Mouse (Mus musculus): ENCODE data around the gene Rab8b.
"Not testable (repeated sequence)": the region's sequence is repeated elsewhere in the genome, so short reads cannot be mapped to it uniquely, and the experiment has no call there.

The Rab8b gene

DNA sequence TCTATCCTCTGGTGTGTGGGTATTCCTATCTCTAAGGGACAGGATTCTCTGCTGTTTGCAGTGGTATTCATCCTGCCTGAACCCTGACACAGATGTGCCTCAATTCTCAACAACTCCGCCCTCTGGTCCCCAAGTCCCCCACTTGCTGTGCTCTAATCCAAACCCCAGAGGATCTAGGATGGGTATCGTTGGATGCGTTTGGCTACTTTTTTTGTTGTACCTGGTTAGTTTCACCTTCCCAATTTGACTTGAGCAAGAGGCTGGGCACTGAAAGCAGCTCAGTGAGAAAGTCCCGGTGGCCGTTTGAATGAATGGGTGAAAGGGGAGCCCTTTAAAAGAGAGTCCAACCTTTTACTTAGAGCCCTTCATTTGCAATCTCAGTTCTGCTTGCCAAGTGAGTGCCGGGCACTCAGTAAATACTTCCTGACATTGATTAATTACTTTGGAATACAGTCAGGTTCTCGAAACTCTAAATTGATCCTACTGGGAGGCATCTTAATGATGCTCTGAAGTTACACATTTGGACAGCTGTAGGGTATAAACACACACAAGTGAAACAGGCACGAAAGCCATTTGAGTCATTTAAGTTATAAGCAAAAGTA, 32.1 kb downstream of the Rab8b start:
- no peak for DNase-seq (ENCODE audit: low read depth, low spot score)

GRCm38 (mm10) chr9:66886818-66887217, 32.7 kb downstream of the Rab8b start:
- DNase-seq (ENCODE audit: low read depth, low spot score) = peak; percentile 42

GRCm38 (mm10) chr9:66886366-66886765, 33.1 kb downstream of the Rab8b start:
- no peak for DNase-seq (ENCODE audit: low read depth, low spot score)

DNA sequence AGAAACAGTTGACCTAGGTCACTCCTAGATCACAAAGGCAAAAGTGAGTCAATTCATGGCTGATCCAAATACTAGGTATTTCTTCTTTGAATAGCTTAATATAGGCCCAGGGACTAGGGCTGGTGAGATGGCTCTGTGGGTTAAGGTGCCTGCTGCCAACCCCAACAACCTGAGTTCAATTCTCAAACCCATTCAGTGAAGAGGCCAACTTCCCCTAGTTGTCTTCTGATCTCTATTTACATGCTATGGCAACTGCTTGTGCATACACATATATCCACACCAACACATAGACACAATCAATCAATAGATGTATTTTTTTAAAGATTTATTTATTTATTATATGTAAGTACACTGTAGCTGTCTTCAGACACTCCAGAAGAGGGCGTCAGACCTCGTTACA, 34.9 kb downstream of the Rab8b start:
- no peak for DNase-seq (ENCODE audit: low read depth, low spot score)

DNA sequence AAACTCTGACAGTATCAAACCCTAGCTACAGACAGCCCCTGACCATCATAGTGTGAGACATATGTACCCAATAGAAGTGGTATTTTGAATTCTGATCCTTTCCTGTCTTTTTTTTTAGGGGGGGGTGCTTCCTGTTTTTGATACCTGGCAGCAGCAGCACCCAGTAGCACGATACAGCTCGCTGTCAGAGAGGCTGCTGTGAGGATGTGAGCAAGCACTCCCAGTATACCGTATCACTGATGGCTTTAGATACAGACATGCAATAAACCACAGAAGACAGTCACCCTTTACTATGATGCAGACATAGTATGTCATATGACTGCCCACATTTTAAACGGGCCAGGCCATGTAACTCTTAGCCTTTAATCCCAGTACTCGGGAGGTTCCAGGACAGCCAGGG, 36.0 kb downstream of the Rab8b start:
- no peak for DNase-seq (ENCODE audit: low read depth, low spot score)

DNA sequence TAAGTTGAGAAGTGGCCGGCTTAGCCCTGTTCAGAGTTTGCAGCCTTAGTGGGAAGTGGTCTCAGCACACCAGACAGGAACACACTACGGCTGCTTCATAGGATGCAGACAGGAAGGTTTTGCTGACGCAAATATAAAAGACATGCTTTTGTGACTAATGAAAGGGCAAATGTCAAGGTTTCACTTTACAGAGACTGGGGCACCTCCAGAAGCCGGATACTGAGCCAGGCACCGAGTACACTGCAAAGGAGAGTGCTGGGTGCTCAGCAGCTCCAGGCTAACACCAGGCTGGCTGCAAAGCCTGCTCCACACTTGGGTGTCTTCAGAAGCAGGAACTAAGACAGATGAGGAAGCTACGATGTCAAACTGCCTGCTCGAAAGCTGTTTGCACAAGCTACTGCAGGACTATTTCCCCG, 37.1 kb downstream of the Rab8b start:
- no peak for DNase-seq (ENCODE audit: low read depth, low spot score)

DNA sequence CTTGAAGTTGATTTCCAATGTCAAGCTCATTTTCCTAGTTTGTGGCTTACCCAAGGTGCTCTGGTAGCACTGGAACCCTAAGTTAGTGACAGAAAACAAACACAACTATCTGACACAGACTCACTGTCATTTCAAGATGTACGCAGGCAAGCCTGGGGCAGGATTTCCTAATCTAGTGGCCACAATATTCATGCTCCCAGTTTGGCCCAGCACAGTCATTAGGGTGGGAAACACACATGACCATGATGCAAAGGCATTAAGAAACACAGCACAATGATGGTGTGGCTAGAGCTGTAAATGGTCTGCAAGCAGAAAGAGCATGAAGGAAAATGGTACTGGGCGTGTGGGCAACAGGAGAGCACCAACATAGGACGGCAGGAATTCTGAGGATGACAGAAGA, 37.6 kb downstream of the Rab8b start:
- no peak for DNase-seq (ENCODE audit: low read depth, low spot score)

GRCm38 (mm10) chr9:66880752-66881151, 38.7 kb downstream of the Rab8b start:
- no peak for DNase-seq (ENCODE audit: low read depth, low spot score)

GRCm38 (mm10) chr9:66879486-66879885, 40.0 kb downstream of the Rab8b start:
- no peak for DNase-seq (ENCODE audit: low read depth, low spot score)

- no peak for DNase-seq (ENCODE audit: low read depth, low spot score)
Observed at GRCm38 (mm10) chr9:66878899-66879298, 40.6 kb downstream of the Rab8b start.

DNA sequence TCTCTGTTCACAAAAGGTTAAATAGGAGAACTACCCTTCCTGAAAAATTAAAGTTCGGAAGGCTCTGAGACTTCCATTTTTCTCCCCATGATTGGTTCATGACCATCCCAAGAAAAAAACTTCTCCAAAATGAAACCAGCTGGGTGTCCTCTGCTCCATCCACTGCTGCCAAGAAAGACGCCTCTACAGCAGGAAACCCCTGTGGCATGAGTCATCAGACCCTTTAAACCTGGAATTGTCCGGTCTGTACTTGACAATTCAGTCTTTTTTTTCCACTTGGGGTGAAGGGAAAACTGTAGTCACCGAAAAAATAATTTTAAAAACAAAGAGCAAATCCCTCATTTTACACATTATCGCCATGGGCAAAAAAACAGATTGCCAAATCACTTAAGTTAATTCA, 42.9 kb downstream of the Rab8b start:
- DNase-seq (ENCODE audit: low read depth, low spot score) = peak; percentile 70

DNA sequence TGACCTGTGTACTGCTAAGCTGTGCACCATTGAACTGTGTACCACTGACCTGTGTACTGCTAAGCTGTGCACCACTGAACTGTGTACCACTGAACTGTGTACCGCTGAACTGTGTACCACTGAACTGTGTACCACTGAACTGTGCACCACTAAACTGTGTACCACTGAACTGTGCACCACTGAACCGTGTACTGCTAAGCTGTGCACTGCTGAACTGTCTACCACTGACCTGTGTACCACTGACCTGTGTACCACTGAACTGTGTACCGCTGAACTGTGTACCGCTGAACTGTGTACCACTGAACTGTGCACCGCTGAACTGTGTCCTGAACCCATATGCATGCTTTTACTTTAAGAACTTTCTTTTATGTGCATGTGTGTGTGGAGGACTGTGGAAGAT, 45.2 kb downstream of the Rab8b start:
- DNase-seq (ENCODE audit: low read depth, low spot score) = no peak

- DNase-seq (ENCODE audit: low read depth, low spot score) = no peak
Observed at GRCm38 (mm10) chr9:66873531-66873930, 46.0 kb downstream of the Rab8b start.

DNA sequence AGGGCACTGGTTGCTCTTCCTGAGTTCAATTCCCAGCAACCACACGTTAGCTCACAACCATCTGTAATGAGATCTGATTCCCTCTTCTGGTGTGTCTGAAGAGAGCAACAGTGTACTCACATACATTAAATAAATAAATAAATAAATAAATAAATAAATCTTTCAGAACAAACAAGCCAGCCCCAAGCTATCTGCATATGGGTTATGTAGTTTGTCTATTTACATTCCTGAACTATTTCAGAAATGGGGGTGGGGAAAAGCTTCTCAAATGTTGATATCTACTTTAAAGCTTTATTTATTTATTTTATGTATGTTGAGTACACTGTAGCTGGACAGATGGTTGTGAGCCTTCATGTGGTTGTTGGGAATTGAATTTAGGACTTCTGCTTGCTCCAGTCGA, 46.5 kb downstream of the Rab8b start:
- not testable (repeated sequence) for DNase-seq (ENCODE audit: low read depth, low spot score)

GRCm38 (mm10) chr9:66872015-66872727, 47.3 kb downstream of the Rab8b start:
- DNase-seq (ENCODE audit: low read depth, low spot score) = no peak

DNA sequence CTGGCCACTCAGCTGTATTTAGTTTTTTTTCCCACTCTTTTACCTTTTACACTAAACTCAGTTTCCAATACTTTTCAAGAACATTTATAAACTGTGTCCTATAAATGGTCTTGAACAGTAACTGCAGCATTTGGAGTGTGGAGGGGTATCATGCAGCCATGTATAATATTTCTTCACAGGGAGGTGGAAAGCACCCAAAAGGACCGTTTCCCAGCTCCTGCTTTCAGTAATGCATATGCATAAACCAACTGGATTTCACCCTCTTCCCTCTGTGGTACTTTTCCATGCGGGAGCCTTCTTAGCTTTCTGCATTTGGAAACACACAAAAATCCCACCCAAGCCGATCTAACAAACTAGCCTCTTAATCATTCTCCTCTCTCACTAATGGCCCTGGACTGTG, 54.8 kb downstream of the Rab8b start:
- DNase-seq (ENCODE audit: low read depth, low spot score) = no peak

- DNase-seq (ENCODE audit: low read depth, low spot score) = peak; percentile 44
Observed at GRCm38 (mm10) chr9:66863456-66863855, 56.0 kb downstream of the Rab8b start.

DNA sequence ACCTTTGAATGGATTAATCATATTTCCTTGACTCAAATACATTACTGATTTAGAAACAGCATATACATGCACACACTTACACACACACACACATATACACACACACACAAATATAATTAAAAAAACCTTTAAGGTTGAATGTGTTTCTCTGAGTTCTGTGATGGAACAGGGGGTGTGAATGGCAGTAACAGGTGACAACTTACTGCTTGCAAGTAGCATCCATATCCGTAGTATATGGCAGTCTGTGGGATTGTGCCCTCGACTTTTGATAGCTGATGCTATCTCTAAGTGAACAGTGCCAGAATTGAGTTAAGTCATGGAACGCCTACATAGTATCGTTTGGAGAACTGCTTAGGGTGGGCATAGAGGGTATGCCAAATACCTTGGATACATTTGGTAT, 57.3 kb downstream of the Rab8b start:
- DNase-seq (ENCODE audit: low read depth, low spot score) = no peak

DNA sequence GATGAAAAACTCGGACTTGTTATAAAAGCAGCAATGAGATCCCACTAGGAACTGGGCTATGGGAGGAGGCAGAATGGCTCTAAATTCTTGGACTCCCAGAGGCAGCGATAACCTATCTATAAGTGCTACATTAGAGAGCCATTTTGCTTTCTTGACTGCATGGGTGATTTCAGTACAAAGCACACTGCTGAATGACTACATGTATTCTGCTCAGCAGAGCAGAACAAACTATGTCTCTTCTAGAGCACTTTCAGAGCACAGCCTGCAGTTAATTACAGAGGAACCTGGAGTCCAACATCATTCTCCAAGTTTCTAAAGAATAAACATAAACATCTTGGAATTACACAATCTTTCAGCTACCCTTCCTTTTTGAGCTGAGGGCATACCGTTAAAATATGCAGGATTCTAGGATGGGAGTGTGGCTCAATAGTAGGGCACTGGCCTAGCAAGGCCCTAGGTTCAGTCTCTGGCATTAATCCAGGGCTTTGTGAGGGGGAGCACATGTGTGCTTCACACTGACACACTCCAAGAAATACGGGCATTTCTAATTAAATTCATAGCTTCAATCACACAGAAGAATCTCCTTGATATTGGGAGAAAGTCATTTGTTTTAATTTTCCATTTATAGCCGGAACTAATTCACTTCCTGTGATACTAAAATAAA, 58.3 kb downstream of the Rab8b start:
- no peak for DNase-seq (ENCODE audit: low read depth, low spot score)

- no peak for DNase-seq (ENCODE audit: low read depth, low spot score)
Observed at GRCm38 (mm10) chr9:66859523-66859922, 60.0 kb downstream of the Rab8b start.

DNA sequence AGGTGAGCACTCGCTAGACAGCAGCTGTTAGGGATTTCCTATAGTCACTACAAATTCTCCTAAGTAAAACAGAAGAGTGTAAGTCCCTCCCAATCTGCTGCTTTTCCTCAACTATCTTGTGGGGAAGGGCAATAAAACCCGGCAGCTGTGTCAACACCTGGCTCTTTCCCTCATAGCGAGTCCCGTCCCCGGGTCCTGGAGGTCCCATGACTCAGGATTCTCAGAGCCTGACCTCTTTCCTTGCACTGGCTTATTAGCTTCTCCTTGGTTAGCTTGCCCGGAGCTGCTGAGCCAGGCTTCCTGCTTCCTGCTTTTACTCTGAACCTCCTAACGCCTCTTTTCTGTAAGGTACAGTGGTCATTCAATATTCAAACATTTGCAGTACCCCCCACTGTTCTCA, 63.6 kb downstream of the Rab8b start:
- no peak for DNase-seq (ENCODE audit: low read depth, low spot score)

GRCm38 (mm10) chr9:66852592-66852991, 66.9 kb downstream of the Rab8b start:
- no peak for DNase-seq (ENCODE audit: low read depth, low spot score)

- DNase-seq (ENCODE audit: low read depth, low spot score) = no peak
Observed at GRCm38 (mm10) chr9:66850966-66851365, 68.5 kb downstream of the Rab8b start.
